ENCODE assay signal across 13 mouse cellular contexts in the genomic region with DNA sequence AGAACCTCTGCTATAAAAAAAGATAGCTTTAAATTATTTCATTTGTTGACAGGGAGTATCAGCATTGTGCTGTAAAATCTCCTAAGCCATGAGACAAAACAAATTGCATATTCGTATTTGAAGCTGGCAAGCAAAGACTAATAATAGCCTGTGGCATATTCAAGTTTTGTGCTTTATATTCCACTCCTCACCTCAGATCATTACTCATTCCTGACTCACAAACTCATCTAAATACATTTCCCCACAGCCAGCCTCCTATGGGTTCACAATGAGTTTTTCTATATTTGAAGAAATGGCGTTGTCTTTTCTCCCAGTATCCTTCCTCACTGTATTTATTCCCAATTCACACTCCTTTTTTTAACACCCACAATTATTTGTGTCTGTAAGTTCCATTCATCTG.
"Had no signal": no experiment of that assay in that cellular context is flagged by ENCODE, and none has a peak within 500 bp of the region (broad histone marks: within the 10 kb centered on the region; RNA-seq: fewer than 3 reads in every experiment).

No protein-coding gene starts in this region.

- DNase-seq: gastrocnemius, adult 2 months; gastrocnemius, postnatal 10 days; gastrocnemius, postnatal 25 days; heart, adult 18-20 months; heart, postnatal 14 days; heart, postnatal 4 days; kidney, adult 18-20 months; kidney, adult 8-10 months; kidney, postnatal 10 days; kidney, postnatal 25 days; kidney, postnatal 4 days; liver; liver, embryonic 13.5 days had no signal
